Mouse (Mus musculus) cerebellum, adult 18-20 months (tissue): ENCODE measurements around the gene Rpl34.

Experiments used
- DNase-seq, 2 experiments: peaks; one replicate each; pipeline ENCODE4 v3.0.0; 2021

Gene Rpl34

DNA sequence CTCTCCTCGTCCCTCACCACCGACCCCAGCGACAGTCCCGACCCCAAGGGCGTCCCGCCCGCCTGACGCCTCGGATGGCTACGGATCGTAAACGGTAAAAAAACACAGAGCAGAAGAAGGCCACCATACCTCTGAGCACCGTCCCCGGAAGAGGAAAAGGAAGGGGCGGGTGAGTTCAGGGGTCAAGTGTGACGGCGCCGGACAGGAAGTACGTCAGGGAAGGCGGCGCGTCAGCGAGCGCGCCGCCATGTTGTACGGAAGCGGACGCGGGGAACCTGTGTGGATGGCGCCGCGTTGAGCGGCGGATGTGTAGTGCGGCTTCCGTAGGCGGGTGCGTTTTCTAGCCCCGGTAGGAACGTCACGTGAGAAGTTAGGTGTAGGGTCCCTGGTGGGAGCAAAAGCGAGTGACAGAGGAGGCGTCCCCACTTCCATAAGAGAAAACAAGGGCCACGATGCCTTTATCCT is at the start of gene Rpl34:
Gene Rpl34, minus strand, starts transcription at position 210 of the 465 bp plus-strand sequence.
- peak; percentile 93 to 94 for DNase-seq

DNA sequence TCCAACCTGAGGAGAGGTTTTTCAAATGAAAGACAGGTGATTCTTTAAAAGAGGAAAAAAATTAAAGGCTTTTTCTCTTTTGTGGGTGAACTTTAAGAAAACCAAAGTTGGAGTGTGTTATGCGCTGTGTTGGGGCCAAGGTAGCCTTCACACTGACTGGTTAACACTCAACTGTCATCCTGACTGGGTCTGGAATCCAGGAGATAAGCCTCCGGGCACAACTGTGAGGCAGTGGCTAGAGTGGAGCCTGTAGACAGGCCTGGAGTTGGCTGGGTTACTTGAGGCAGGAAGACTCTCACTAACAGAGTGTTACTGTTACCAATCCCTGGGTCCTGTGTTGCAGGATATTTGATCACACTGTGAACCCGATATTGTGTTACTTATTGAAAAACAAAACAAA is 38.0 kb upstream of the Rpl34 start:
- no peak for DNase-seq

DNA sequence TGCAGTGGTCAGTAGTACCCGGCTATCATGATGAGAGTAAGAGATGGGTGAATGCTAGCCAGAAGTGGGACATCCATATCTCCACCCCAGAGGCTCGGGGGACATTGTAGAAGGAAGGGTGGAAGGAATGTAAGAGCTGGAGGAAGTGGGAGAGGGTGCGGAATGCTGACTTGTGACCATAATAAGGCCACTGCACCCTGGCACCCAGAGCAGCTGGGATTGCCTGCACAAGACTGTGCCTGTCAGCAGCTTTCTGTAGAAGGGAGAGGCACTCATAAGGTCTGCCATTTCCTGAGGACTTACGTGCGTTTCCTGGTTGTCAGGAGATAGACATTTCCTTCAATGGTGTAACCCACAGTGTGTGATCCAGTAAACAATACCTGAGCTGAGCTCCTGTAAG is 33.9 kb upstream of the Rpl34 start:
- no peak for DNase-seq

DNA sequence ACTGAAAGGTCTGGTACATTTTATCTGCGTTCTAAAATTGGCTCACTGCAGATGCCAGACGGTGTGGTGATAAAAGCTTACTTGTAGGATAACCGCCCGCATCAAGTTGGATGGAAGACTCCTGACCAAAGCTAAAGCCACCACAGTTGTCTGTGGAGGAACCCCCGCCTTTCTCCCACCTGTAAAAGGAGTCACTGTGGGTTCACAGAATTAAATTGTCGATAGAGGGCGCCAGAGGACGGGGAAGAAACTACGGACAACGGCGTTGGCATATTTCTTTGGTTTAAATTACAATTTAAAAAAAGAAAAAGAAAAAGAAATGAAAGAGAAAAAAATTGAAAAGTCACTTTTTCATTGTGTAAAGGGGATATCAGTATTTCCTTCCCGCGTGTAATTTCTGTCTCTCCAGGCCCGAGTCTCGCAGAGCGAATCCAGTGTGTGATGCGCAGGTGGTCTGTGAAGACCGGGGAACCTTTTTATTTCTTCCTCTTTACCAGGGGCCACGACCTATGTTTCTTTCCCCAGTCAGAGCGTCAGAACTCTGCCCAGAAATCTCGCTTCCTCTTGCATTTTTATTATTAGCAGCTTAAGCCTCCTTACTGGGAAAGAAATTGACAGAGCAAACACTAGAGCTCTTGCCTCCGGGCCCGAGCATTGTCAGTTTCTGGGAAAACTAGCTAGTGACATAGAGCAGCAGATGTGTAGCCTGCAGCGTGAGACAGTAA is 30.7 kb upstream of the Rpl34 start:
- peak; percentile 37 to 46 for DNase-seq

DNA sequence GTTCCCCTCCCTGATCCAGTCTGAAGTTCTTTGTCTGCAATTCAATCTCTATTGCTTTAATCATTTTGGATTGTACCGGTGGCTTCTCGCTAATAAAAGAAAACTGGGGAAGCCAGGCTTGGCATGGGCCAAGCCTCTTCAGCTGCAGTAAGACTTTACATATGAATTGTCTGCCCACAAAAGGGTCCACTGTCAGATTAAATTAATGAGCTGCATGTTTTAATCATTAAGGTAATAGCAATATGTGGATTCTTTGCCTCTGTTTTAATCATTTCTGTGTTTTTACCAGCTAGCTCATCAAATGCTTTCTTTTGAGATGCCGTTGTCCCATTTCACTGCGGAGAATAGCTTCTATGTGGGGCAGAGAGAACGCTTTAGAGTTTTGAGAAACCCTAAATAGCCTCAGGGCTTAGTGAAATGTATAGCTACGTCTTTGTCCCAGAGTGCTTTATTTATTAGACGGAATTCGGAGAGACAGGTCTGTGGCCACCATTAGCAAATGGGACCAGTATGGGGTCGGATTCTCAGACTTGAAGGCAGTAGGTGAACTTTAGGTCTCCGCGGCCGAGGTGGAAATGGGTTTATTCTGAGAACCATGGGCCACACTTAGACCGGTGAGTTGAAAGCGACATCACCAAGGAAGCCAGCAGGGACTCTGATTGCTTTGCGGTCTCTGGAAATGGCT is 28.1 kb upstream of the Rpl34 start:
- DNase-seq = no peak

DNA sequence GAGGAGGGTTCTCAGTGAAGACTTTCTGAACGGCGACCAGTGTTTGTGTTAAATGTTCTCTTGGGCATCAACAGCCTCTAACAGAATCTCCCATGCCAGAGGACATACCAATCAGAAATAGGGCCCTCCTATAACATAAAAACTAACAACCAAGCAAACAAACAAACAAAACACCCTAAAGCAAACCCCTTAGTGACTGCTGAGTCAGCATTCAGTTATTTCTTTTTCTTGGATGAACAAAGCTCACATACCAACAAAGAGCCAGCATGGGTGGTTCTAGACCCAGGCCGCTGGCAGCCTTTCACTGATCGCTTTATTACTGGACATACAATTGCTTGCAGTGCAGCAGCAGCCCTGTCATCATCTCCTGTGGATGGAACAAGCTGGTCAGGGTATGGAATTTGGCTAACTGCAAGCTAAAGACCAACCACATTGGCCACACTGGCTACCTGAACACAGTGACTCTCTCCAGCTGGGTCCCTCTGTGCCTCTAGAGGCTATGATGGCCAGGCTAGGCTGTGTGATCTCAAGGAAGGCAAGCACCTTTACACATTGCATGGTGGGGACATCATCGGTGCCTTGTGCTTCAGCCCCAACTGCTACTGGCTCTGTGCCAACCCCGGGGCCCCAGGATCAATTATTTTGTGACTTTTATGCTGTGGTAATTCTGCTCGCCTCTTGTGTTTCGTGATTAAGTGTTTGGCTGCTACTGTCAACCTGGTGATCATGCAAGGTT is 27.1 kb upstream of the Rpl34 start:
- no peak for DNase-seq

DNA sequence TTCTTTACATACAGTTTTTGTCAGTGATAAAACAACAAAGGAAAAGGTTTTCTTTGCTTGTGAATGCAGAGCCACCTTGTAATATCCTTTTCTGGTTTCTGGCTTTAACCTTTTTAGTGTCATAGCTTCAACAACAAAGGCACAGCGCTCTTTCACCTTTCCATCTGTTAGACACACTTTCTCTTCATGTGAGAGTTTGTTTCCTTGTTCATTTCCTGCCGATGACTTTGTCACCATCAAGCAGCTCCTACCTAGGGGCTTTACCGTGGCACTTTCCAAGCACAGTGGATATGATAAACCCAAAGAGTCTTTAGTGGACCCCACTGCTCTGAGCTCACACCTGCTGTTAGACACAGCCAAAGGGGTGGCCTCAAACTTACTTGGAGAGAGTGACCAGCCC is 19.0 kb upstream of the Rpl34 start:
- no peak for DNase-seq

DNA sequence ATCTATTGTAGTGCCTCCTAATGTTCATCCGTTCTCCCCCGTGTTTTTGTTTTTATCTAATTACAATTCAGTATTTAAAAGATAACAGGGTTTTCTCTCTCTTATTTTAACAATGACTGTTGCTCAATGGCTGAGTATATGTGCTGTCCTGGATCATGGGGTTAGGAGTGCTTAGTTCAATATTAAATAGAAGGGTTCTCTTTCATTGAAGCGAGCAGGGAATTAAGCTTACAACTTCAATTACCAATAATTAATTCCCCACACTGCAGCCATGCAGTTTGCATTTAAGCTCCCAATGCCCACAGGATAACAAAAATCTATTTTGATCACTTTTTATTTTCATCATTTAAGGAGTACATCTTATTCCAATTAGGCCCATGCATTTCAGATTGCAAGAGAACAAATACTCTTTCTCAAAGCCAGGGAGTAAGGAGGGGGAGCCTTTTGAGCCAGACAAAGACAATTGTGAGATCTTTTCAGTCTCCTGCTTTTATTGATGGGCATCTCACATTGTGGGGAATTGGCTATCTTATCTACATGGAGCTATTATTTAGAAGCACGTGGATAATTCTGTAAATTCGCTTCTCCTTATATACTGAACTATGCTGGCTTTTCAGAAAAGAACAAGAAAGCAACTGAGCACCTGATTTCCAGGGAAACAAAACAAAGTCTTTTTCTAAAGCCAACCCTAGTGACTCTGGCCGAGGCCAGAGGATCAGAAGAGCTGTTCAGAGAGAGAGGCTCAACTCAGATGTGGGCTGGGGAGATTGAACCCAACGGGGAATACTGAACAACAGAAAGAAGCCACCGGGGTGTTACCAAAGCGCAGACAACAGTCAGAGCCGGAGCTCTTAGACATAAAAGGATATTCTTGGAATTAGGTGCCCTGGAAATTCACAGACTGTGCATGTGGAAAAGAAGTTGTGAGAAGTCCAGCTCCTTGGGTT is 16.7 kb upstream of the Rpl34 start:
- no peak for DNase-seq

DNA sequence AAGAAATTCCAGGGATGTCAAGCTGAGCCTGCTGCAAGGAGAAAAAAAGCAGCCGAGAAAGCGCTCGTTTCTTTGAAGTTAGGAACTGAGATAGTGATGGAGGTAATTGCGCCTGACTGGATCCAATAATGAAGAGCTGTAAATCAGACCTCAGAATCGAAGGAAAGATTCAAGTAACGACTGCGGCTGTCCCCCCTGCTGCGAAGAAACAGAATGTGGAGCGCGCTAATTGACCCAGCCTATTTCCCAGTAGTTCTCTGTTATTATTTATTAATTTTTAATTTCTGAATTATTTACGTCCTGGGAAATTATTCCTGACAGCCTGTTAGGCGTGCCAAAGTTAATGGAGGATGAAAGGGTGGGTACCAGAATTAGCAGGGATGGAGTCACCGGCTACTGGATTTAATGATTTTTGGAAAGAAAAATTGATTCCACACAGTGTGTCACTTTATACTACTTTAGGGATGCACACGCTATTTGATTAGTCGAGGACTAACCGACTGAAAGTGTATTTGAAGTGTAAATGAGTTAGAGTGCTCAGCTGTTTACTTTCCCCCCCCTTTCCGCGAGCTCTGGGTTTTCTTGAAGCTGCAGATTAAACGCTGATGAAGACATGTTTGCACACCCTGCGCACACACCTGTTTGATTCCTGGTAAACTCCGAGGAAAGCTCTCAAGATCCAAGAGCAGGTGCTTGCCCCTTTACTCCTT is 7.6 kb upstream of the Rpl34 start:
- DNase-seq = no peak

DNA sequence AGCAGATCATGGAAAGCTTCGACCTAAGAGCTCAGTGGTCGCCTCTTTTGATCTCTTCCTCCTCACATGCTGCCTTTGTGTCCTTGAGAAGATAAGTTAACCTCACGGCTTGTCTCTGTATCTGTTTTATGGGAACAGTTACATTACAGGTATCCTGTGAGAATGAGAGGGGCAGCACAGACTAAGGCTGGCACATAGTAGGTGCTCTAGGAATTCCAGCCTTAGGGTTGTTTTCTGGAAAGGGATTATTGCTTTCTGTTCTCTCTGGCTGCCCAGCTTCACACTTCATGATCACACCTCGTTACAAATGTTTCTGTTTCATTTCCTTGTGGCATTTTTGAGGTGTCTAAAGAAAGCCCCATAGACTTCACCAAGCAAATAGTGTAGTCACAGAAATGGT is 6.6 kb upstream of the Rpl34 start:
- no peak for DNase-seq

DNA sequence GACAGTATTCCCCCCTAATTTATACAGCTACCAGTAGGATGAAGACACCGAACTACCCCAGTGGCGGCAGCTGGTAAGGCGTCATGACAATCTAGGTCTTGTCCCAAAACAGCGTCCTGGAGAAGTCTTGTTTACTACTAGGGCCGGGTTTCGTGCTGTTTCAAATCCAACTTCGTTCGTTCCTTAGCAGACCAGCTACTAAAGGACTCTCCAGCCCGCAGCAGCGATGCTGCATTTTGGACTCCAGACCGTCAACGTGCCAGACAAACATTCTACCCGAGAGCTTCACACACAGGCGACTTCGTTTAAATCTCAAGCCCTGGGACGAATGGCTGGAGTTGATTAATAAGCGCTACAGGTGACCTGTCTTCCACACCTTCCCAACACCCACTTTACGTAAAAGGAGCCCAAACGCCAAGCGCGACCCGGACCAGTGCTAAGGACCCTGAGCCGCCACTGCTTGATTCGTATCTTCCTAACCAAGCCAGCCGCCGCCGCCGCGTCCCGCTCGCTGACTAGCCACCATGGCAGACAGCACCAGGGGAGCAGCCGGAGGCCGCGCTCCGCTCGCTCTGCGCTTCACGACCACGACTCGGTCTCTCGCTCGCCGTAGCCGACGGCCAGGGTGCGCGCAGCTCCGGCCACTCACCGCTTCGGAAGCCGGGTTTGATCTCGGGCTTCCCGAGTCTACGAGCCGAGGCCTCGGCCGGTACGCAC is 568 bp downstream of the Rpl34 start:
- DNase-seq = no peak

DNA sequence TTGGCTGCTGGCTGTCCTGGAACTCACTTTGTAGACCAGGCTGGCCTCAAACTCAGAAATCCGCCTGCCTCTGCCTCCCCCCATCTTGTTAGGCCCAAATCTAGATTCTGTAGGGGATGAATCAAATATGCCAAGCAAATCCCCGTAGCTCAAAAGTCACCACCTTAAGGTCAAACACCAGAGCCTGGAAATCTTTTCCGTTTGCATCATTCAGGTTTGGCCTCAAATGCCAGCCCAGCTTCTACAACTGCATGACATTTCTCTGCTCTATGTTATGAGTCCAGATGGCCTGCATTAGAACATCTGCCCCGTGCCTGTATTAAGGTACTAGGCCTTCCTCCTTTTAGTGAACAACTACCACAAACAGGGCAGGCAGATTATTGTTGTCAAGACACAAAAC is 2.5 kb downstream of the Rpl34 start:
- no peak for DNase-seq

DNA sequence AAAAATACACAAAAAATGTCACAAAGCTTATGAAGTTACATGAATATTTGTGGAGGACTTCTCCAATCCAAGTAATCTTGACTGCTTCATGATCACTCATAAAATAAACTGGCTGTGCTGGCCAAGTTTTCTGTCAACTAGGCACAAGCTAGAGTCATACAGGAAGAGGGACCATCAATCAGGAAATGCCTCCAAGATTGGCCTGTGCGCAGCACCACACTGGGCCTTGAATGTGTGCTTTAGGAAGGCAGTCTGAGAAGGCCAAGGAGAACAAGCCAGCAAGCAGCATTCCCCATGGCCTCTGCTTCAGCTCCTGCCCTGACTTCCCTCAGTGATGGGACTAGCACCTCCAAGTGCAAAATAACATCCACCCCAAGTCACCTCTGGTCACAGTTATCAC is 3.2 kb downstream of the Rpl34 start:
- DNase-seq = no peak

DNA sequence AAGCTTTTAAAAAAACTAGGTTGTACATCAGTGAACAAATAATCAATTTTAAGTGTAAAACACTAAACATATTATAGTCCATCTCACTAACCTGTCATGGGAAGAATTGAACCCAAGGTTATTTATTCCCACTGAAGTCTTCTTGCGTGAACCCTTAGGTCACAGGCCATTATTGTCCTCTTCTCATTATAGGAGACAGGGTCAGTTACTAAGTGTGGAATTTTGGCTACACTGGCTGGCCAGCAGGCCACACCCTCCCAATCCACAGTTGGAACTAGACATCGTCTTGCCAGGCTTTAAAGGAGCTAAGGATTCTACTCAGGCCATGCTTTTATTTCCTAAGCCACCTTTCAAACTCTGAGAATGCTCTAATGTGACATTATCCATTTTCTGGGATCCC is 4.5 kb downstream of the Rpl34 start:
- DNase-seq = no peak

DNA sequence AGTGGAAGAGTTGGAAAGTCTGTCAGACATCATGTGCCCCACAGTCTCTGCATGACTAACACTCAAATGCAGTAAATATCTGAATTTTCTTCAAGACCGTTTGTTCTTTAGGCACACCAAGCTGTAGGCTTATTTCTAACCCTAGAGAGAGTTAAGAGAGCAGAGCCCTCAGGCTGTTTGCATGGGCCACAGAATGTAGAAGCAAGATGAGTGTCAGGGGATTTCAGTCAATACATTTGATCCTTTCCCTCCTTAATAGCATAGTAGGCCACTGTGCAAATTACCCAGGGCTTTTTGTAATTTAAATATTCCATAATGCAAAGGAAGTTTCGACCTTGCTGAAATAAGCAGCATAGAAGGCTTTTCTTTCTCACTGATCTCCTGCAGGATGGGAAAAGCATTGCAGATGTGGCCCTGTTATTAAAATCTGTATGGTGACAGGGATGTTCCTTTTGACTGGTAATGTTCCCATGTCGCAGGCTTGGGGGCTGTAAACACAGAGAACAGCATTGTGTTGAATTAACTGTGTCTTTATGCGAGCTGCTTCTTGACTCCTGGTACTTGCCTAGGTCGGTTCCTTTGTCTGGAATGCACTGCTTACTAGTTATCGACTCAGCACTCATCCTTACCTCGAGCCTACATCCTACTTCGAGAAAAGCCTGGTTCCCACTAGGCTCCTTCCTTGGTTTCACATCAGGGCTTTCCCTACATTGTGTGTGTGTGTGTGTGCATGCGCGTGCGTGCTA is 7.3 kb downstream of the Rpl34 start:
- no peak for DNase-seq

DNA sequence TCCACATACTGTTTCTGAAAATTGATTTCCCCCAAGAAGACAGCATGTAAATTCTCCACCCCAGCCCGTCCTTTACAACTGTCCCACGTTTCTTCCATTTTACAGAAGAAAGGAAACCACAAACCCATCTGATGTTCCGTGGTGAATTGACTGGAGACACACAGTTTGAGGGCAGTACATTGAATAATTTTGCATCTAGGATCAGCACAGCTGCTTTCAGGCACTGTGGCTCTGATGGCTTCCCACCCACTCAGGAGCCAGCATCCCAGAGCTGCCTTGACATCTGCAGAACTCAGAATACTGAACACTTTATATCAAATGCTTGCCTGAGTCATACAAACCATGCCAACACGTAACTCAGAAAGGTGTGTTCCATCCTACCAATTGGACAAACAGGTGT is 10.0 kb downstream of the Rpl34 start:
- DNase-seq = no peak

DNA sequence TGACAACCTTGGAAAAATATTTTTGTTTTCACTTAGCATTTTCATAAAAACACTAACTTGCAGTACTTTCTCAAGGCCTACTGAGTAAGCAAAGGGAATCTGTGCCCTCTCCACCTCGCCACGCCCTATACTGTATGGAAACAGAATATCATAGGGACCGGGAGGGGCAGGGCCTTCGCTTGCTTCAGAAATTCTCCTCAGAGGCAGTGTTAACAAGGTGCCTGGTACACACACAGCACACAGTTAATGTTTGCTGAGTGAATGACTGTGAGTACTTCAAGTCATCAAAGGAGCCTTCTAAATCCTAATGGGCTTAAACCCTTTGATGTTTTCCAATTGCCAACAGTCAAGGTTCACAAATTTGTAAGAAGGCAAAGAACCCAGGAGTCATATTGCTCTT is 11.3 kb downstream of the Rpl34 start:
- no peak for DNase-seq

DNA sequence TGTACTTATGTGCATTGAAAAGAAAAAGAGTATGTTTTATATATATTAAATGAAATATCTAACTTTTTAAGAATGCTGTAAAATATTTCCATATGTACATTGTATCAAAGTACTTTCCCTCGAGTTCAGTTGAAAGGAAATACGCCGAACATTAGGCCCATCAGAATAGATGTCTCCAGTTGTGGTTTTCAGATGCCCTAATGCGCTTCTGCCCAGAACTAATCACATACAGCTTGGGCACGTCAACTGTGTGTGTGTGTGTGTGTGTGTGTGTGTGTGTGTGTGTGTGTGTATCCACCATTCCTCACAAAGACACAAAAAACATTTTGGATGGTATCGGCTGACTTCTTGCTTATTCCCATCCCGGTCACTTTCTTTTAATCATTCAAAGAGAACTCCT is 13.6 kb downstream of the Rpl34 start:
- DNase-seq = no peak

DNA sequence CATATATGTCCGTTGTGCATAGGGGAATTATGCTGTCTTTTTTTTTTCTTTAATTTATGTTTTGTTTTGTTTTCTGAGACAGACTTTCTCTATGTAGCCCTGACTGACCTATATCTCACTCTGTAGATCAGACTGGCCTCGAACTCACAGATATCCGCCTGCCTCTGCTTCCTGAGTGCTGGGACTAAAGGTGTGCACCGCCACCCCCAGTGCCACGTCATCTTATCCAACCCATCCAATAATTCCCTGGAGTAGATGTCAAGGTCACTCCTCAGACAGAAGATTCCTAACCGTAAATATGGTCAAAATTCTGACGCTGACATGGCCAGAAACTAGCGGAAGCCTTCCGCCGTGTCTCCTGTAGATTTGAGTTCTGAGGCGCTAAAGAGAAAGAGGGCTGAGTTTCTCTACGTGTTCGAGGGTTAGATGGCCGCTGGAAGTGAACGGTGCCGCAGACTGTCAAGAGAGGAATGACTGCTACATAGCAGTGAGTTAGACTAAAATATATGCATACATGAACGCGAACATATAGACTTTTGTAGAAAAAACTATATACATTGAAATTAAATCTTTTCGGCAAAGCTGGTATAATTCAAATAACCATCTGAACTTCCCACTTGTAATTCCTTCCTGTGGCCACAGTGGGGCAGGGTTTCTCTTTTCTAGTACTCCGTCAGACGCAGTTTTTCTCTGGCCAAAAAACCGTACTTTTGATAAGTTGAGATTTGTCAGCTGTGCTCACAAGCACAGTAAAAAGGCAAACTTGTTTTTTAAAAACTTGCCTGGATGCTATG is 15.2 kb downstream of the Rpl34 start:
- peak; percentile 71 to 77 for DNase-seq

DNA sequence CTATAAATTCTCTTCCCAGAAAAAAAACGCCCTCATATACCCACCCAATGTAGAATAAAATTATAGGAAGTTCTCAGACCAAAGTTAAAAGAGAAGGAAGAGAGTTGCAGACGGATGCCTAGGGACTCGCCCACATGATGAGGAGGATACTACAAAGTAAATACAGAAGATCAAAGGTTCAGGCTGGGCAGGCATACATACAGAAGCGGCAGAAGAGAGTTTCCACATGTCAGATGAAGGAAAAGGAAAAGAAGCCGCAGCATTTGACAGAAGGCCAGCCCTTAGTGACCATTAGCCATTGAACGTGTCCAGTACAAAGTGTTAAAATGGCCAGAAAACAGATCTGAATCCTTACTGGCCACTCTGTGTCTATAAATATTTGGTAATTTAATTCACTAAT is 17.3 kb downstream of the Rpl34 start:
- no peak for DNase-seq
